Mouse (Mus musculus): ENCODE results near the gene Tas1r3. TPM values are rescaled to one million over a fixed set of nuclear protein-coding genes. Genes with fewer than 3 reads are reported as not detected.

Tas1r3 gene
- polyA plus RNA-seq, 1 experiment from 2014 or later: 0.09 TPM

- 76% methylated on average over 5 of the region's 5 CpGs for WGBS (ENCODE audit: insufficient replicate concordance)
- H3K27me3 ChIP-seq (ENCODE audit: insufficient read depth, low read length): peaks cover 4% of the 10 kb centered on the region; the same call in 1 of the 2 replicates
Observed at GRCm38 (mm10) chr4:155843231-155843630, 19.9 kb downstream of the Tas1r3 start.

GRCm38 (mm10) chr4:155841651-155842270, 21.4 kb downstream of the Tas1r3 start:
- WGBS (ENCODE audit: insufficient replicate concordance): 47% methylated on average over 38 of the region's 38 CpGs
- Histone ChIP-seq H3K4me3 (ENCODE audit: low read depth, low read length) (peak overlapping the region; percentile 53; the same call in 1 of the 2 replicates), H3K27ac (ENCODE audit: low read depth) (no peak overlapping the region), H3K9ac (replicated peaks) (no peak overlapping the region), H3K4me2 (ENCODE audit: low read depth, low read length) (peak overlapping the region; percentile 87), H3K36me3 (replicated peaks; ENCODE audit: insufficient read depth, low read length) (no peaks in the 10 kb centered on the region), H3K27me3 (ENCODE audit: insufficient read depth, low read length) (peaks cover 4% of the 10 kb centered on the region; the same call in 1 of the 2 replicates), H3K9me3 (ENCODE audit: low read length) (no peaks in the 10 kb centered on the region), H3K4me1 (ENCODE audit: insufficient read depth) (peaks cover 18% of the 10 kb centered on the region)
- TF ChIP-seq EP300 (IDR thresholded peaks at IDR 0.05; ENCODE audit: low read depth): no peak
- TF ChIP-seq CTCF (IDR thresholded peaks at IDR 0.05; ENCODE audit: low read depth): no peak
- no peak for ATAC-seq
- no peak for DNase-seq

More at GRCm38 (mm10) chr4:155843231-155843630, 19.9 kb downstream of the Tas1r3 start:
- Histone ChIP-seq H3K4me2 (ENCODE audit: low read depth, low read length) (no peak overlapping the region), H3K4me3 (ENCODE audit: low read depth, low read length) (no peak overlapping the region), H3K27ac (ENCODE audit: low read depth) (no peak overlapping the region), H3K4me1 (ENCODE audit: insufficient read depth) (peaks cover 25% of the 10 kb centered on the region), H3K9ac (replicated peaks) (no peak overlapping the region), H3K9me3 (ENCODE audit: low read length) (no peaks in the 10 kb centered on the region), H3K36me3 (replicated peaks; ENCODE audit: insufficient read depth, low read length) (no peaks in the 10 kb centered on the region)
- ATAC-seq: no peak
- no peak for DNase-seq
- TF ChIP-seq CTCF (IDR thresholded peaks at IDR 0.05; ENCODE audit: low read depth) (no peak), EP300 (IDR thresholded peaks at IDR 0.05; ENCODE audit: low read depth) (no peak)

- Histone ChIP-seq H3K27ac (ENCODE audit: low read depth) (0 out of 2 replicates have a peak overlapping the region, but pooled peaks have one; percentile 23), H3K4me1 (ENCODE audit: insufficient read depth) (peaks cover 15% of the 10 kb centered on the region), H3K36me3 (replicated peaks; ENCODE audit: insufficient read depth, low read length) (no peaks in the 10 kb centered on the region), H3K9ac (replicated peaks) (peak overlapping the region; percentile 52), H3K4me2 (ENCODE audit: low read depth, low read length) (peak overlapping the region; percentile 87), H3K4me3 (ENCODE audit: low read depth, low read length) (peak overlapping the region; percentile 53), H3K9me3 (ENCODE audit: low read length) (no peaks in the 10 kb centered on the region), H3K27me3 (ENCODE audit: insufficient read depth, low read length) (peaks cover 4% of the 10 kb centered on the region; the same call in 1 of the 2 replicates)
- WGBS (ENCODE audit: insufficient replicate concordance): under 1% methylated on average over 32 of the region's 32 CpGs
- no peak for TF ChIP-seq EP300 (IDR thresholded peaks at IDR 0.05; ENCODE audit: low read depth)
- TF ChIP-seq CTCF (IDR thresholded peaks at IDR 0.05; ENCODE audit: low read depth): peak; percentile 57
- peak; percentile 74 for ATAC-seq
- DNase-seq: peak; percentile 67
Observed at GRCm38 (mm10) chr4:155841003-155841454, 22.1 kb downstream of the Tas1r3 start.

- Histone ChIP-seq H3K9me3 (ENCODE audit: low read length) (no peaks in the 10 kb centered on the region), H3K36me3 (replicated peaks; ENCODE audit: insufficient read depth, low read length) (no peaks in the 10 kb centered on the region), H3K4me1 (ENCODE audit: insufficient read depth) (peaks cover 15% of the 10 kb centered on the region), H3K27ac (ENCODE audit: low read depth) (peak overlapping the region; percentile 58; the same call in 1 of the 2 replicates), H3K27me3 (ENCODE audit: insufficient read depth, low read length) (peaks cover 4% of the 10 kb centered on the region; the same call in 1 of the 2 replicates), H3K9ac (replicated peaks) (peak overlapping the region; percentile 52), H3K4me2 (ENCODE audit: low read depth, low read length) (peak overlapping the region; percentile 87), H3K4me3 (ENCODE audit: low read depth, low read length) (peak overlapping the region; percentile 53)
- DNase-seq (no peak), ATAC-seq (no peak)
- TF ChIP-seq EP300 (IDR thresholded peaks at IDR 0.05; ENCODE audit: low read depth) (no peak), CTCF (IDR thresholded peaks at IDR 0.05; ENCODE audit: low read depth) (no peak)
- 20% methylated on average over 8 of the region's 8 CpGs for WGBS (ENCODE audit: insufficient replicate concordance)
Observed at GRCm38 (mm10) chr4:155840076-155841002, 22.8 kb downstream of the Tas1r3 start.

- TF ChIP-seq EP300 (IDR thresholded peaks at IDR 0.05; ENCODE audit: low read depth) (no peak), CTCF (IDR thresholded peaks at IDR 0.05; ENCODE audit: low read depth) (no peak)
- WGBS (ENCODE audit: insufficient replicate concordance): 30% methylated on average over 16 of the region's 16 CpGs
- peaks cover 4% of the 10 kb centered on the region; the same call in 1 of the 2 replicates for H3K27me3 ChIP-seq (ENCODE audit: insufficient read depth, low read length)
- ATAC-seq: peak; percentile 62
- peak within 1 kb of the TSS; percentile 58; the same call in 1 of the 2 replicates for H3K27ac ChIP-seq (ENCODE audit: low read depth)
- H3K4me2 ChIP-seq (ENCODE audit: low read depth, low read length): peak within 1 kb of the TSS; percentile 87
- H3K4me3 ChIP-seq (ENCODE audit: low read depth, low read length): peak within 1 kb of the TSS; percentile 53
- peak within 1 kb of the TSS; percentile 52; the same call in 1 of the 2 replicates for H3K9ac ChIP-seq (replicated peaks)
- DNase-seq: peak; percentile 61
- no peaks in the 10 kb centered on the region for H3K36me3 ChIP-seq (replicated peaks; ENCODE audit: insufficient read depth, low read length)
- H3K9me3 ChIP-seq (ENCODE audit: low read length): no peaks in the 10 kb centered on the region
- peaks cover 15% of the 10 kb centered on the region for H3K4me1 ChIP-seq (ENCODE audit: insufficient read depth)
Observed at GRCm38 (mm10) chr4:155839483-155839910, 23.7 kb downstream of the Tas1r3 start, which contains the start of gene Mxra8. TSS of gene Mxra8 (plus strand) at chr4:155839680.
